Mouse (Mus musculus) heart, adult 2 months (tissue): ENCODE measurements around the gene Kcnk5.

Experiments
- CTCF ChIP-seq: fragments of 200-600 bp; IDR thresholded peaks from 2 replicates; pipeline ENCODE4 v1.8.1; 2022; ENCODE audit warnings: antibody characterized with exemption, mild to moderate bottlenecking, moderate library complexity
- EP300 ChIP-seq: fragments of 200-500 bp; IDR thresholded peaks from 2 replicates; pipeline ENCODE4 v1.6.1; 2011; ENCODE audit warnings: low read depth, low read length, control low read depth; ENCODE audit not compliant: insufficient read depth
- POLR2A ChIP-seq: fragments of 200-500 bp; IDR thresholded peaks from 2 replicates; pipeline ENCODE4 v1.6.1; 2011; ENCODE audit warnings: mild to moderate bottlenecking, low read depth, low read length, control low read depth; ENCODE audit not compliant: insufficient read depth

GRCm38 (mm10) chr14:20185426-20185825, 3.8 kb upstream of the Kcnk5 start:
- TF ChIP-seq CTCF (no peak), POLR2A (no peak), EP300 (no peak)
